Mouse (Mus musculus) layer of hippocampus, adult 9-10 months (tissue): ENCODE measurements around the gene Cd81.

Experiments used
- DNase-seq: peaks from one replicate; pipeline ENCODE4 v3.0.0; 2022; ENCODE audit warnings: low spot score

Gene Cd81

GRCm38 (mm10) chr7:143049841-143050816, 2.4 kb upstream of the Cd81 start:
- DNase-seq, result no peak

- DNase-seq, result no peak
Measured at GRCm38 (mm10) chr7:143051316-143051715, 1.2 kb upstream of the Cd81 start.

GRCm38 (mm10) chr7:143053008-143053899, 715 bp downstream of the Cd81 start:
- no peak for DNase-seq

- DNase-seq, result no peak
Measured at GRCm38 (mm10) chr7:143053961-143054611, 1.5 kb downstream of the Cd81 start.

- DNase-seq, result no peak
Measured at GRCm38 (mm10) chr7:143054612-143054965, 2.0 kb downstream of the Cd81 start.

GRCm38 (mm10) chr7:143055001-143055400, 2.5 kb downstream of the Cd81 start:
- DNase-seq, result no peak

GRCm38 (mm10) chr7:143055499-143056186, 3.1 kb downstream of the Cd81 start:
- DNase-seq, result no peak

GRCm38 (mm10) chr7:143057023-143057422, 4.5 kb downstream of the Cd81 start:
- DNase-seq, result no peak

- no peak for DNase-seq
Measured at GRCm38 (mm10) chr7:143057667-143058220, 5.2 kb downstream of the Cd81 start.

GRCm38 (mm10) chr7:143058221-143058697, 5.7 kb downstream of the Cd81 start:
- no peak for DNase-seq

- no peak for DNase-seq
Measured at GRCm38 (mm10) chr7:143059202-143059870, 6.8 kb downstream of the Cd81 start.

GRCm38 (mm10) chr7:143062704-143063103, 10.2 kb downstream of the Cd81 start:
- no peak for DNase-seq

- DNase-seq, result no peak
Measured at GRCm38 (mm10) chr7:143064226-143064625, 11.7 kb downstream of the Cd81 start.

GRCm38 (mm10) chr7:143065692-143066091, 13.2 kb downstream of the Cd81 start:
- no peak for DNase-seq

- DNase-seq, result no peak
Measured at GRCm38 (mm10) chr7:143067469-143067868, 14.9 kb downstream of the Cd81 start.

- DNase-seq, result no peak
Measured at GRCm38 (mm10) chr7:143067897-143068296, 15.4 kb downstream of the Cd81 start.

- no peak for DNase-seq
Measured at GRCm38 (mm10) chr7:143068316-143068881, 15.9 kb downstream of the Cd81 start.

- peak; percentile 98 for DNase-seq
Measured at GRCm38 (mm10) chr7:143068882-143069591, 16.5 kb downstream of the Cd81 start, which contains the start of gene Tssc4. Tssc4 (plus strand) TSS chr7:143069249.

GRCm38 (mm10) chr7:143069751-143070400, 17.3 kb downstream of the Cd81 start:
- no peak for DNase-seq
